Mouse (Mus musculus): ENCODE results near the gene Ptprn2. TPM values are rescaled to one million over a fixed set of nuclear protein-coding genes. Genes with fewer than 3 reads are reported as not detected.

The Ptprn2 gene
- polyA plus RNA-seq, 1 experiment = 0.22 TPM

GRCm38 (mm10) chr12:117115254-117115865 is 629.8 kb downstream of the Ptprn2 start:
- H3K4me3 ChIP-seq = no peak overlapping the region
- no peak overlapping the region for H3K4me2 ChIP-seq (ENCODE audit: low read depth)
- no peaks in the 10 kb centered on the region for H3K27me3 ChIP-seq (ENCODE audit: control insufficient read depth, insufficient read depth, insufficient read length)
- no peaks in the 10 kb centered on the region for H3K36me3 ChIP-seq (ENCODE audit: control insufficient read depth, insufficient read depth)
- H3K79me2 ChIP-seq (ENCODE audit: control insufficient read depth, insufficient read depth) = no peaks in the 10 kb centered on the region
- no peak overlapping the region for H3ac ChIP-seq (ENCODE audit: control insufficient read depth, insufficient read length)
- TF ChIP-seq REST (IDR thresholded peaks at IDR 0.05; ENCODE audit: insufficient read depth, insufficient read length) = no peak

- TF ChIP-seq TCF12 (IDR thresholded peaks at IDR 0.05; ENCODE audit: insufficient read depth, poor library complexity, severe bottlenecking) = no peak
- no peak for TF ChIP-seq E2F4 (IDR thresholded peaks at IDR 0.05; ENCODE audit: insufficient read depth)
- TF ChIP-seq REST (IDR thresholded peaks at IDR 0.05; ENCODE audit: insufficient read depth, insufficient read length) = no peak
- no peak for TF ChIP-seq MAX (IDR thresholded peaks at IDR 0.05; ENCODE audit: low read depth)
- Histone ChIP-seq H3K4me2 (ENCODE audit: low read depth) (no peak overlapping the region), H3K36me3 (ENCODE audit: control insufficient read depth, insufficient read depth) (no peaks in the 10 kb centered on the region), H3K27me3 (ENCODE audit: control insufficient read depth, insufficient read depth, insufficient read length) (no peaks in the 10 kb centered on the region), H3K4me3 (no peak overlapping the region), H3K79me2 (ENCODE audit: control insufficient read depth, insufficient read depth) (no peaks in the 10 kb centered on the region), H3ac (ENCODE audit: control insufficient read depth, insufficient read length) (no peak overlapping the region)
Observed at GRCm38 (mm10) chr12:117127078-117127477, 641.6 kb downstream of the Ptprn2 start.

- H3K27me3 ChIP-seq (ENCODE audit: control insufficient read depth, insufficient read depth, insufficient read length) = no peaks in the 10 kb centered on the region
- no peak overlapping the region for H3ac ChIP-seq (ENCODE audit: control insufficient read depth, insufficient read length)
- no peaks in the 10 kb centered on the region for H3K36me3 ChIP-seq (ENCODE audit: control insufficient read depth, insufficient read depth)
- no peak overlapping the region for H3K4me3 ChIP-seq
- no peak for TF ChIP-seq TCF3 (IDR thresholded peaks at IDR 0.05; ENCODE audit: insufficient read length, low read depth)
- no peak for TF ChIP-seq E2F4 (IDR thresholded peaks at IDR 0.05; ENCODE audit: insufficient read depth)
- TF ChIP-seq REST (IDR thresholded peaks at IDR 0.05; ENCODE audit: insufficient read depth, insufficient read length) = no peak
- no peak for TF ChIP-seq SRF (IDR thresholded peaks at IDR 0.05; ENCODE audit: control insufficient read depth, insufficient read length, low read depth)
- H3K4me2 ChIP-seq (ENCODE audit: low read depth) = no peak overlapping the region
- H3K79me2 ChIP-seq (ENCODE audit: control insufficient read depth, insufficient read depth) = no peaks in the 10 kb centered on the region
Observed at GRCm38 (mm10) chr12:117127485-117127884, 642.0 kb downstream of the Ptprn2 start.

- Histone ChIP-seq H3K4me3 (no peak overlapping the region), H3K79me2 (ENCODE audit: control insufficient read depth, insufficient read depth) (no peaks in the 10 kb centered on the region), H3K4me2 (ENCODE audit: low read depth) (no peak overlapping the region), H3K27me3 (ENCODE audit: control insufficient read depth, insufficient read depth, insufficient read length) (no peaks in the 10 kb centered on the region), H3K36me3 (ENCODE audit: control insufficient read depth, insufficient read depth) (no peaks in the 10 kb centered on the region), H3ac (ENCODE audit: control insufficient read depth, insufficient read length) (no peak overlapping the region)
- TF ChIP-seq E2F4 (IDR thresholded peaks at IDR 0.05; ENCODE audit: insufficient read depth) (no peak), MYOG (IDR thresholded peaks at IDR 0.05; ENCODE audit: control insufficient read depth in 1 of 3, insufficient read depth in 1 of 3, insufficient read length in 2 of 3, low read depth in 2 of 3) (no peak), TCF12 (IDR thresholded peaks at IDR 0.05; ENCODE audit: insufficient read depth, poor library complexity, severe bottlenecking) (no peak), REST (IDR thresholded peaks at IDR 0.05; ENCODE audit: insufficient read depth, insufficient read length) (no peak), CEBPB (IDR thresholded peaks at IDR 0.05; ENCODE audit: insufficient read depth, poor library complexity, severe bottlenecking) (no peak), POLR2A (IDR thresholded peaks at IDR 0.05; ENCODE audit: insufficient read length, low read depth) (no peak), MYOD1 (IDR thresholded peaks at IDR 0.05; ENCODE audit: control insufficient read depth in 1 of 3, insufficient read length in 2 of 3, low read depth in 2 of 3) (no peak), SRF (IDR thresholded peaks at IDR 0.05; ENCODE audit: control insufficient read depth, insufficient read length, low read depth) (no peak), TCF3 (IDR thresholded peaks at IDR 0.05; ENCODE audit: insufficient read length, low read depth) (no peak), POLR2AphosphoS2 (IDR thresholded peaks at IDR 0.05; ENCODE audit: insufficient read length, low read depth) (no peak), USF1 (IDR thresholded peaks at IDR 0.05; ENCODE audit: low read depth) (no peak), MAX (IDR thresholded peaks at IDR 0.05; ENCODE audit: low read depth) (no peak)
Observed at GRCm38 (mm10) chr12:117132095-117132494, 646.6 kb downstream of the Ptprn2 start.

- Histone ChIP-seq H3ac (ENCODE audit: control insufficient read depth, insufficient read length) (no peak overlapping the region), H3K4me2 (ENCODE audit: low read depth) (no peak overlapping the region), H3K27me3 (ENCODE audit: control insufficient read depth, insufficient read depth, insufficient read length) (no peaks in the 10 kb centered on the region), H3K79me2 (ENCODE audit: control insufficient read depth, insufficient read depth) (no peaks in the 10 kb centered on the region), H3K36me3 (ENCODE audit: control insufficient read depth, insufficient read depth) (no peaks in the 10 kb centered on the region), H3K4me3 (no peak overlapping the region)
- TF ChIP-seq POLR2A (IDR thresholded peaks at IDR 0.05; ENCODE audit: insufficient read length, low read depth) = no peak
- TF ChIP-seq CEBPB (IDR thresholded peaks at IDR 0.05; ENCODE audit: insufficient read depth, poor library complexity, severe bottlenecking) = no peak
- no peak for TF ChIP-seq REST (IDR thresholded peaks at IDR 0.05; ENCODE audit: insufficient read depth, insufficient read length)
Observed at GRCm38 (mm10) chr12:117135205-117135604, 649.7 kb downstream of the Ptprn2 start.

- Histone ChIP-seq H3K79me2 (ENCODE audit: control insufficient read depth, insufficient read depth) (no peaks in the 10 kb centered on the region), H3K27me3 (ENCODE audit: control insufficient read depth, insufficient read depth, insufficient read length) (no peaks in the 10 kb centered on the region)
- TF ChIP-seq TCF3 (IDR thresholded peaks at IDR 0.05; ENCODE audit: insufficient read length, low read depth) (no peak), USF1 (IDR thresholded peaks at IDR 0.05; ENCODE audit: low read depth) (no peak), POLR2AphosphoS2 (IDR thresholded peaks at IDR 0.05; ENCODE audit: insufficient read length, low read depth) (no peak), MYOG (IDR thresholded peaks at IDR 0.05; ENCODE audit: control insufficient read depth in 1 of 3, insufficient read depth in 1 of 3, insufficient read length in 2 of 3, low read depth in 2 of 3) (no peak), TCF12 (IDR thresholded peaks at IDR 0.05; ENCODE audit: insufficient read depth, poor library complexity, severe bottlenecking) (no peak), MYOD1 (IDR thresholded peaks at IDR 0.05; ENCODE audit: control insufficient read depth in 1 of 3, insufficient read length in 2 of 3, low read depth in 2 of 3) (no peak), SRF (IDR thresholded peaks at IDR 0.05; ENCODE audit: control insufficient read depth, insufficient read length, low read depth) (no peak), POLR2A (IDR thresholded peaks at IDR 0.05; ENCODE audit: insufficient read length, low read depth) (no peak), REST (IDR thresholded peaks at IDR 0.05; ENCODE audit: insufficient read depth, insufficient read length) (no peak), E2F4 (IDR thresholded peaks at IDR 0.05; ENCODE audit: insufficient read depth) (no peak)
Observed at GRCm38 (mm10) chr12:117136472-117137010, 651.0 kb downstream of the Ptprn2 start.

More at GRCm38 (mm10) chr12:117136472-117137010, 651.0 kb downstream of the Ptprn2 start:
- Histone ChIP-seq H3K4me3 (no peak overlapping the region), H3K36me3 (ENCODE audit: control insufficient read depth, insufficient read depth) (no peaks in the 10 kb centered on the region), H3K4me2 (ENCODE audit: low read depth) (no peak overlapping the region), H3ac (ENCODE audit: control insufficient read depth, insufficient read length) (no peak overlapping the region)
